Mouse (Mus musculus) hindbrain, embryonic 14.5 days (tissue): ENCODE data around the gene Iqschfp. TPM values are rescaled to one million over a fixed set of nuclear protein-coding genes. Genes with fewer than 3 reads are reported as not detected.

Experiments used
- ATAC-seq: fragments of 200-750 bp; cut with Nextera tagmentation; 2 replicates; pipeline ENCODE4 v1.8.0; 2017; ENCODE audit warnings: moderate number of reproducible peaks, mild to moderate bottlenecking, moderate TSS enrichment, moderate library complexity; ENCODE audit not compliant: low FRiP score
- DNase-seq: peaks from one replicate; pipeline ENCODE4 v3.0.0-alpha.2; 2015; ENCODE audit warnings: low spot score
- H3K27ac ChIP-seq: fragments of 300-500 bp; sonication (generic); 2 replicates; pipeline ENCODE4 v1.5.1; 2014; ENCODE audit warnings: mild to moderate bottlenecking, moderate library complexity
- H3K27me3 ChIP-seq: fragments of 300-500 bp; sonication (generic); 2 replicates; pipeline ENCODE4 v1.6.1; 2014; ENCODE audit warnings: mild to moderate bottlenecking, low read length, mixed read lengths; ENCODE audit not compliant: control insufficient read depth, insufficient read depth
- H3K36me3 ChIP-seq: fragments of 300-500 bp; sonication (generic); replicated peaks from 2 replicates; pipeline ENCODE4 v1.6.1; 2014; ENCODE audit not compliant: control insufficient read depth, insufficient read depth
- H3K4me1 ChIP-seq: fragments of 300-500 bp; sonication (generic); replicated peaks from 2 replicates; pipeline ENCODE4 v1.6.1; 2014; ENCODE audit warnings: antibody characterized with exemption, low read length, mixed read lengths; ENCODE audit not compliant: control insufficient read depth, insufficient read depth
- H3K4me2 ChIP-seq: fragments of 300-500 bp; sonication (generic); replicated peaks from 2 replicates; pipeline ENCODE4 v1.6.1; 2014; ENCODE audit warnings: mild to moderate bottlenecking, moderate library complexity
- H3K4me3 ChIP-seq: fragments of 300-500 bp; sonication (generic); replicated peaks from 2 replicates; pipeline ENCODE4 v1.5.1; 2014; ENCODE audit warnings: mild to moderate bottlenecking, low read length
- H3K9ac ChIP-seq: fragments of 300-500 bp; sonication (generic); 2 replicates; pipeline ENCODE4 v1.6.1; 2014
- H3K9me3 ChIP-seq: fragments of 300-500 bp; sonication (generic); 2 replicates; pipeline ENCODE4 v1.6.1; 2016; ENCODE audit warnings: low read length; ENCODE audit not compliant: control insufficient read depth
- WGBS: fragments of 180-500 bp; shearing (Covaris S2); extraction: QIAGEN DNeasy Blood & Tissue Kit; methylation state at CpG from one replicate; pipeline ENCODE4 v1.1.7; 2014; 5-methylcytosine and 5-hydroxymethylcytosine counted together
- polyA plus RNA-seq: library from polyadenylated mRNA; unstranded; fragments of >200 nt; fragmentation: Nextera tagmentation; extraction: Ambion mirVana; gene quantifications from 2 replicates; pipeline ENCODE4 v1.2.1, GENCODE M21; 2014

The Iqschfp gene
- polyA plus RNA-seq, 1 experiment from 2014 or later, result 7.5 TPM

GRCm38 (mm10) chr3:68568149-68568548, 676.1 kb downstream of the Iqschfp start:
- 78% methylated on average over 3 of the region's 3 CpGs for WGBS
- no peak overlapping the region for H3K9ac ChIP-seq

GRCm38 (mm10) chr3:68568716-68569115, 676.7 kb downstream of the Iqschfp start:
- DNase-seq (no peak), ATAC-seq (no peak)
- Histone ChIP-seq H3K4me1 (peaks cover 28% of the 10 kb centered on the region), H3K9me3 (no peaks in the 10 kb centered on the region), H3K4me3 (no peak overlapping the region), H3K27me3 (no peaks in the 10 kb centered on the region), H3K36me3 (no peaks in the 10 kb centered on the region), H3K4me2 (no peak overlapping the region), H3K9ac (no peak overlapping the region), H3K27ac (no peak overlapping the region)
- WGBS, result 42% methylated on average over 7 of the region's 7 CpGs

More at GRCm38 (mm10) chr3:68568149-68568548, 676.1 kb downstream of the Iqschfp start:
- no peaks in the 10 kb centered on the region for H3K36me3 ChIP-seq
- no peak overlapping the region for H3K27ac ChIP-seq
- H3K27me3 ChIP-seq, result no peaks in the 10 kb centered on the region
- no peak overlapping the region for H3K4me2 ChIP-seq
- no peak overlapping the region for H3K4me3 ChIP-seq
- ATAC-seq (no peak), DNase-seq (no peak)
- H3K9me3 ChIP-seq, result no peaks in the 10 kb centered on the region
- H3K4me1 ChIP-seq, result peaks cover 22% of the 10 kb centered on the region

- Histone ChIP-seq H3K9me3 (no peaks in the 10 kb centered on the region), H3K9ac (no peak overlapping the region), H3K4me2 (no peak overlapping the region), H3K4me1 (peaks cover 31% of the 10 kb centered on the region), H3K27ac (no peak overlapping the region), H3K4me3 (no peak overlapping the region), H3K36me3 (no peaks in the 10 kb centered on the region), H3K27me3 (no peaks in the 10 kb centered on the region)
- ATAC-seq, result no peak
- DNase-seq, result no peak
- WGBS, result 90% methylated on average over 4 of the region's 4 CpGs
These were observed 678.3 kb downstream of the Iqschfp start for GRCm38 (mm10) chr3:68570319-68570718.

GRCm38 (mm10) chr3:68572249-68573225, 680.5 kb downstream of the Iqschfp start:
- H3K4me3 ChIP-seq, result peak overlapping the region; percentile 43
- H3K9me3 ChIP-seq, result no peaks in the 10 kb centered on the region
- DNase-seq (peak; percentile 82), ATAC-seq (peak; percentile 92)
- 3% methylated on average over 28 of the region's 28 CpGs for WGBS
- peak overlapping the region; percentile 59 for H3K4me2 ChIP-seq
- peak overlapping the region; percentile 96 for H3K27ac ChIP-seq
- H3K9ac ChIP-seq, result peak overlapping the region; percentile 81
- H3K36me3 ChIP-seq, result no peaks in the 10 kb centered on the region
- no peaks in the 10 kb centered on the region for H3K27me3 ChIP-seq
- H3K4me1 ChIP-seq, result peaks cover 48% of the 10 kb centered on the region

- peaks cover 52% of the 10 kb centered on the region for H3K4me1 ChIP-seq
- WGBS, result 34% methylated on average over 3 of the region's 3 CpGs
These were observed 681.2 kb downstream of the Iqschfp start for GRCm38 (mm10) chr3:68573226-68573624.

GRCm38 (mm10) chr3:68574097-68574496, 682.1 kb downstream of the Iqschfp start:
- ATAC-seq (no peak), DNase-seq (no peak)
- Histone ChIP-seq H3K9me3 (no peaks in the 10 kb centered on the region), H3K4me1 (peaks cover 52% of the 10 kb centered on the region), H3K4me2 (peak overlapping the region; percentile 59), H3K36me3 (no peaks in the 10 kb centered on the region), H3K4me3 (peak overlapping the region; percentile 43), H3K27ac (peak overlapping the region; percentile 96), H3K9ac (peak overlapping the region; percentile 81), H3K27me3 (no peaks in the 10 kb centered on the region)
- WGBS, result 30% methylated on average over 5 of the region's 8 CpGs

More at GRCm38 (mm10) chr3:68573226-68573624, 681.2 kb downstream of the Iqschfp start:
- Histone ChIP-seq H3K4me2 (peak overlapping the region; percentile 59), H3K9me3 (no peaks in the 10 kb centered on the region), H3K9ac (peak overlapping the region; percentile 81), H3K4me3 (peak overlapping the region; percentile 43), H3K36me3 (no peaks in the 10 kb centered on the region), H3K27ac (peak overlapping the region; percentile 96), H3K27me3 (no peaks in the 10 kb centered on the region)
- ATAC-seq (no peak), DNase-seq (no peak)

GRCm38 (mm10) chr3:68574565-68574964, 682.5 kb downstream of the Iqschfp start:
- ATAC-seq (no peak), DNase-seq (no peak)
- Histone ChIP-seq H3K36me3 (no peaks in the 10 kb centered on the region), H3K4me3 (peak overlapping the region; percentile 43), H3K4me2 (peak overlapping the region; percentile 59), H3K9ac (peak overlapping the region; percentile 81), H3K27me3 (no peaks in the 10 kb centered on the region), H3K4me1 (peaks cover 52% of the 10 kb centered on the region), H3K9me3 (no peaks in the 10 kb centered on the region), H3K27ac (peak overlapping the region; percentile 96)
- WGBS, result 32% methylated on average over 8 of the region's 8 CpGs

- Histone ChIP-seq H3K9ac (peak overlapping the region; percentile 21; the same call in 1 of the 2 replicates), H3K4me1 (peaks cover 52% of the 10 kb centered on the region), H3K9me3 (no peaks in the 10 kb centered on the region), H3K27ac (peak overlapping the region; percentile 96), H3K4me2 (peak overlapping the region; percentile 59), H3K27me3 (no peaks in the 10 kb centered on the region), H3K36me3 (no peaks in the 10 kb centered on the region), H3K4me3 (peak overlapping the region; percentile 2; the same call in 1 of the 2 replicates)
- no peak for DNase-seq
- no peak for ATAC-seq
- 44% methylated on average over 10 of the region's 10 CpGs for WGBS
These were observed 683.8 kb downstream of the Iqschfp start for GRCm38 (mm10) chr3:68575636-68576340.

- Histone ChIP-seq H3K4me1 (peaks cover 51% of the 10 kb centered on the region), H3K9ac (peak overlapping the region; percentile 41), H3K36me3 (no peaks in the 10 kb centered on the region), H3K27ac (peak overlapping the region; percentile 96), H3K9me3 (no peaks in the 10 kb centered on the region), H3K27me3 (no peaks in the 10 kb centered on the region), H3K4me3 (no peak overlapping the region), H3K4me2 (peak overlapping the region; percentile 59)
- 10% methylated on average over 7 of the region's 7 CpGs for WGBS
- ATAC-seq (peak; percentile 7; the same call in 1 of the 2 replicates), DNase-seq (no peak)
These were observed 684.4 kb downstream of the Iqschfp start for GRCm38 (mm10) chr3:68576431-68576830.
